Mouse (Mus musculus) kidney, postnatal 14 days (tissue): ENCODE data around the gene Klrb1.
A peak's percentile ranks its signal among the peaks of the same experiment; 100 is the strongest.

Experiments
- DNase-seq: peaks from one replicate; pipeline ENCODE4 v3.0.0; 2022; ENCODE audit warnings: mixed read lengths

Klrb1 gene

GRCm38 (mm10) chr6:128733908-128734679 lies 11.2 kb upstream of the Klrb1 start:
- DNase-seq = no peak

GRCm38 (mm10) chr6:128732032-128732431 lies 9.2 kb upstream of the Klrb1 start:
- DNase-seq = no peak

GRCm38 (mm10) chr6:128701691-128702090 lies 21.2 kb downstream of the Klrb1 start:
- DNase-seq = no peak

GRCm38 (mm10) chr6:128679574-128679973 lies 43.3 kb downstream of the Klrb1 start:
- DNase-seq = no peak

GRCm38 (mm10) chr6:128669936-128670335 lies 52.9 kb downstream of the Klrb1 start:
- DNase-seq = no peak

- peak; percentile 29 for DNase-seq
Measured at GRCm38 (mm10) chr6:128662206-128662605, 60.7 kb downstream of the Klrb1 start, which contains the start of gene Clec2h. Gene Clec2h (plus strand): TSS chr6:128662385.

- DNase-seq = no peak
Measured at GRCm38 (mm10) chr6:128661249-128661648, 61.6 kb downstream of the Klrb1 start.
